Mouse (Mus musculus) forebrain, embryonic 15.5 days (tissue): ENCODE data around the gene Fermt3. TPM values are rescaled to one million over a fixed set of nuclear protein-coding genes. Genes with fewer than 3 reads are reported as not detected.

Source experiments
- ATAC-seq: fragments of 200-750 bp; cut with Nextera tagmentation; replicated peaks from 2 replicates; pipeline ENCODE4 v1.8.0; 2017; ENCODE audit warnings: mild to moderate bottlenecking, moderate TSS enrichment, moderate library complexity
- H3K27ac ChIP-seq: fragments of 300-500 bp; sonication (generic); replicated peaks from 2 replicates; pipeline ENCODE4 v1.5.1; 2015; ENCODE audit warnings: mild to moderate bottlenecking, inconsistent platforms
- H3K27me3 ChIP-seq: fragments of 300-500 bp; sonication (generic); 2 replicates; pipeline ENCODE4 v1.6.1; 2015; ENCODE audit warnings: inconsistent platforms
- H3K36me3 ChIP-seq: fragments of 300-500 bp; sonication (generic); 2 replicates; pipeline ENCODE4 v1.6.1; 2015; ENCODE audit warnings: mild to moderate bottlenecking, inconsistent platforms
- H3K4me1 ChIP-seq: fragments of 300-500 bp; sonication (generic); 2 replicates; pipeline ENCODE4 v1.6.1; 2015; ENCODE audit warnings: inconsistent platforms
- H3K4me2 ChIP-seq: fragments of 300-500 bp; sonication (generic); replicated peaks from 2 replicates; pipeline ENCODE4 v1.6.1; 2015; ENCODE audit warnings: mild to moderate bottlenecking, inconsistent platforms
- H3K4me3 ChIP-seq: fragments of 300-500 bp; sonication (generic); 2 replicates; pipeline ENCODE4 v1.5.1; 2015; ENCODE audit warnings: mild to moderate bottlenecking, inconsistent platforms
- H3K9ac ChIP-seq: fragments of 300-500 bp; sonication (generic); replicated peaks from 2 replicates; pipeline ENCODE4 v1.6.1; 2015; ENCODE audit warnings: mild to moderate bottlenecking, inconsistent platforms
- H3K9me3 ChIP-seq: fragments of 300-500 bp; sonication (generic); 2 replicates; pipeline ENCODE4 v1.6.1; 2016; ENCODE audit warnings: inconsistent platforms
- WGBS: fragments of 180-500 bp; shearing (Covaris S2); methylation state at CpG from one replicate; pipeline ENCODE4 v1.1.7; 2015; ENCODE audit warnings: mixed read lengths; 5-methylcytosine and 5-hydroxymethylcytosine counted together
- polyA plus RNA-seq: library from polyadenylated mRNA; unstranded; fragments of >200 nt; fragmentation: Nextera tagmentation; extraction: Ambion mirVana; gene quantifications from 2 replicates; pipeline ENCODE4 v1.2.1, GENCODE M21; 2015

Gene Fermt3
- polyA plus RNA-seq, 1 experiment from 2014 or later: 3.6 TPM

GRCm38 (mm10) chr19:6985951-6986708, 33.1 kb downstream of the Fermt3 start:
- Histone ChIP-seq H3K9ac (peak overlapping the region; percentile 74; the same call in 1 of the 2 replicates), H3K4me3 (peak overlapping the region; percentile 79), H3K27me3 (no peaks in the 10 kb centered on the region), H3K27ac (no peak overlapping the region), H3K4me1 (peaks cover 24% of the 10 kb centered on the region), H3K4me2 (peak overlapping the region; percentile 75), H3K36me3 (peaks cover 16% of the 10 kb centered on the region), H3K9me3 (no peaks in the 10 kb centered on the region)
- no peak for ATAC-seq
- WGBS: 74% methylated on average over 10 of the region's 10 CpGs

- no peak overlapping the region for H3K4me3 ChIP-seq
- H3K27me3 ChIP-seq: no peaks in the 10 kb centered on the region
- H3K4me1 ChIP-seq: peaks cover 30% of the 10 kb centered on the region
- no peak overlapping the region for H3K27ac ChIP-seq
- no peak overlapping the region for H3K9ac ChIP-seq
- ATAC-seq: no peak
- H3K9me3 ChIP-seq: no peaks in the 10 kb centered on the region
- peaks cover 16% of the 10 kb centered on the region for H3K36me3 ChIP-seq
- H3K4me2 ChIP-seq: no peak overlapping the region
- WGBS: 91% methylated on average over 19 of the region's 19 CpGs
Observed at GRCm38 (mm10) chr19:6985300-6985699, 34.0 kb downstream of the Fermt3 start.

GRCm38 (mm10) chr19:6983621-6984020, 35.6 kb downstream of the Fermt3 start:
- H3K9ac ChIP-seq: no peak overlapping the region
- no peak overlapping the region for H3K4me2 ChIP-seq
- no peak overlapping the region for H3K4me3 ChIP-seq
- H3K9me3 ChIP-seq: no peaks in the 10 kb centered on the region
- no peak overlapping the region for H3K27ac ChIP-seq
- ATAC-seq: no peak
- H3K4me1 ChIP-seq: peaks cover 41% of the 10 kb centered on the region
- peaks cover 16% of the 10 kb centered on the region for H3K36me3 ChIP-seq
- H3K27me3 ChIP-seq: no peaks in the 10 kb centered on the region
- 12% methylated on average over 5 of the region's 5 CpGs for WGBS

- Histone ChIP-seq H3K9ac (no peak overlapping the region), H3K4me1 (peaks cover 46% of the 10 kb centered on the region), H3K9me3 (no peaks in the 10 kb centered on the region), H3K4me3 (0 out of 2 replicates have a peak overlapping the region, but pooled peaks have one; percentile 6), H3K36me3 (peaks cover 31% of the 10 kb centered on the region), H3K27ac (no peak overlapping the region), H3K4me2 (no peak overlapping the region), H3K27me3 (no peaks in the 10 kb centered on the region)
- no peak for ATAC-seq
- 88% methylated on average over 4 of the region's 4 CpGs for WGBS
Observed at GRCm38 (mm10) chr19:6981465-6981864, 37.8 kb downstream of the Fermt3 start.

GRCm38 (mm10) chr19:6980381-6981093, 38.7 kb downstream of the Fermt3 start, which contains the start of gene Fkbp2:
TSS of gene Fkbp2 (minus strand) at chr19:6980501.
- H3K4me3 ChIP-seq: peak within 1 kb of the TSS; percentile 73
- no peaks in the 10 kb centered on the region for H3K9me3 ChIP-seq
- H3K36me3 ChIP-seq: peaks cover 31% of the 10 kb centered on the region
- peak within 1 kb of the TSS; percentile 69 for H3K9ac ChIP-seq
- H3K27ac ChIP-seq: peak within 1 kb of the TSS; percentile 96
- H3K4me2 ChIP-seq: peak within 1 kb of the TSS; percentile 82
- peak; percentile 90 for ATAC-seq
- H3K27me3 ChIP-seq: no peaks in the 10 kb centered on the region
- 1% methylated on average over 38 of the region's 38 CpGs for WGBS
- H3K4me1 ChIP-seq: peaks cover 49% of the 10 kb centered on the region

- no peaks in the 10 kb centered on the region for H3K27me3 ChIP-seq
- H3K9me3 ChIP-seq: no peaks in the 10 kb centered on the region
- H3K9ac ChIP-seq: peak overlapping the region; percentile 69
- under 1% methylated on average over 59 of the region's 59 CpGs for WGBS
- H3K27ac ChIP-seq: peak overlapping the region; percentile 96
- H3K36me3 ChIP-seq: peaks cover 28% of the 10 kb centered on the region
- H3K4me1 ChIP-seq: peaks cover 49% of the 10 kb centered on the region
- peak overlapping the region; percentile 82 for H3K4me2 ChIP-seq
- peak; percentile 86 for ATAC-seq
- H3K4me3 ChIP-seq: peak overlapping the region; percentile 73
Observed at GRCm38 (mm10) chr19:6979486-6980380, 39.5 kb downstream of the Fermt3 start.

GRCm38 (mm10) chr19:6979001-6979479, 40.2 kb downstream of the Fermt3 start:
- peaks cover 50% of the 10 kb centered on the region for H3K4me1 ChIP-seq
- peak overlapping the region; percentile 73 for H3K4me3 ChIP-seq
- H3K27me3 ChIP-seq: no peaks in the 10 kb centered on the region
- WGBS: 9% methylated on average over 11 of the region's 11 CpGs
- ATAC-seq: no peak
- peaks cover 26% of the 10 kb centered on the region for H3K36me3 ChIP-seq
- no peaks in the 10 kb centered on the region for H3K9me3 ChIP-seq
- peak overlapping the region; percentile 69 for H3K9ac ChIP-seq
- H3K27ac ChIP-seq: peak overlapping the region; percentile 96
- H3K4me2 ChIP-seq: peak overlapping the region; percentile 82

- peak overlapping the region; percentile 82 for H3K4me2 ChIP-seq
- peaks cover 22% of the 10 kb centered on the region for H3K36me3 ChIP-seq
- peak overlapping the region; percentile 96 for H3K27ac ChIP-seq
- peak overlapping the region; percentile 73 for H3K4me3 ChIP-seq
- H3K9me3 ChIP-seq: no peaks in the 10 kb centered on the region
- peaks cover 54% of the 10 kb centered on the region for H3K4me1 ChIP-seq
- peak overlapping the region; percentile 69; the same call in 1 of the 2 replicates for H3K9ac ChIP-seq
- no peaks in the 10 kb centered on the region for H3K27me3 ChIP-seq
- ATAC-seq: no peak
- WGBS: 39% methylated on average over 3 of the region's 3 CpGs
Observed at GRCm38 (mm10) chr19:6978639-6978974, 40.7 kb downstream of the Fermt3 start.

GRCm38 (mm10) chr19:6977759-6978638, 41.3 kb downstream of the Fermt3 start:
- peak overlapping the region; percentile 73 for H3K4me3 ChIP-seq
- whole genome bisulfite sequencing: 70% methylated on average over 13 of the region's 13 CpGs
- peak overlapping the region; percentile 69; the same call in 1 of the 2 replicates for H3K9ac ChIP-seq
- H3K4me2 ChIP-seq: peak overlapping the region; percentile 82; the same call in 1 of the 2 replicates
- no peaks in the 10 kb centered on the region for H3K9me3 ChIP-seq
- H3K27ac ChIP-seq: peak overlapping the region; percentile 96
- H3K4me1 ChIP-seq: peaks cover 55% of the 10 kb centered on the region
- no peaks in the 10 kb centered on the region for H3K27me3 ChIP-seq
- ATAC-seq: no peak
- peaks cover 22% of the 10 kb centered on the region for H3K36me3 ChIP-seq

GRCm38 (mm10) chr19:6975537-6976521, 43.4 kb downstream of the Fermt3 start, which contains the start of gene Plcb3:
TSS of gene Plcb3 (minus strand) at chr19:6976470.
- peaks cover 15% of the 10 kb centered on the region for H3K36me3 ChIP-seq
- H3K27ac ChIP-seq: peak within 1 kb of the TSS; percentile 96
- peak within 1 kb of the TSS; percentile 61 for H3K4me3 ChIP-seq
- H3K4me1 ChIP-seq: peaks cover 48% of the 10 kb centered on the region
- H3K9me3 ChIP-seq: no peaks in the 10 kb centered on the region
- 0% methylated on average over 16 of the region's 16 CpGs for WGBS
- peak within 1 kb of the TSS; percentile 67 for H3K9ac ChIP-seq
- ATAC-seq: peak; percentile 4; the same call in 1 of the 2 replicates
- H3K4me2 ChIP-seq: peak within 1 kb of the TSS; percentile 82
- H3K27me3 ChIP-seq: no peaks in the 10 kb centered on the region
